Mouse (Mus musculus) brain, adult 2 months (tissue): ENCODE measurements at regions not wholly inside any gene's neighbourhood (a gene's known extent, or its start where the extent isn't known, plus 50 kb on each side); places are given as distances from the start of the nearest gene placed in this dataset.

Experiments used
- DNase-seq: peaks from one replicate; pipeline ENCODE4 v3.0.0; 2011; ENCODE audit warnings: low read depth, low spot score

- peak; percentile 1 for DNase-seq
Measured at GRCm38 (mm10) chr16:46331336-46331735, 167.0 kb downstream of the Nectin3 start.

DNA sequence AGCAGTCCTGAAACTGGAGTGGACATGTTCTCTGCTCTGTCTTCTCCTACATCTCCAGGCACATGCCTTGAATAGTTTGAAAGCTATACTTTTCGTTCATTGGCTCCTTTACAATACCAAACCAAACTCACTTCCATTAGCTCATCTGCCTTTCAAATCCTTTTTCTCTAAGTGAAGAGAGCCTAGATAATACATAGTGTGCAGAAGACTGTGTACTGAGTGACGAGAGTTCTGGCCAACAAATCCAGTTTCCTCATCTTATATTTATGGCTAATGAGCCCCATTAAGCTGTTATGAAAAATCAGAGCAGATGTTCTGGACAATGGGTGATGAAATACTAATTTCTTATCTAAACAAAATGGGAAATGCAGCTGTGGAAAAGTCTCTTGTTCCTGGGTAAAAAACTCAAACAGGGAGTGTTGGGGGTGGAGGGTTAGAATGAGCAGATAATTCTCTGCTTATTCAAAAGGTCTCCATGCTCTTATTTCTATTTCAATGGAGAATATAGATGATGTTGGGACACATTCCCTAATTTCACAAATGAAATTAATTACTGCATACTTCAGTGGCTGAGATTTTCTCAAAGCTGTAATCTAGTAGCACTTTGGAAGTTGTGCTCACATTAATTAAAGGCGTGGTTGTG is 144.3 kb upstream of the Gm4737 start:
- peak; percentile 5 for DNase-seq

- peak; percentile 36 for DNase-seq
Measured at GRCm38 (mm10) chr16:46297192-46297591, 142.3 kb upstream of the Gm4737 start.

- DNase-seq = peak; percentile 8
Measured at GRCm38 (mm10) chr16:46296412-46296811, 141.5 kb upstream of the Gm4737 start.

GRCm38 (mm10) chr16:46293831-46294230 is 139.0 kb upstream of the Gm4737 start:
- peak; percentile 4 for DNase-seq

GRCm38 (mm10) chr16:46291067-46291833 is 136.4 kb upstream of the Gm4737 start:
- DNase-seq = no peak

GRCm38 (mm10) chr16:46290199-46290598 is 135.3 kb upstream of the Gm4737 start:
- DNase-seq = peak; percentile 81

- DNase-seq = no peak
Measured at GRCm38 (mm10) chr16:46267533-46267932, 112.7 kb upstream of the Gm4737 start.

DNA sequence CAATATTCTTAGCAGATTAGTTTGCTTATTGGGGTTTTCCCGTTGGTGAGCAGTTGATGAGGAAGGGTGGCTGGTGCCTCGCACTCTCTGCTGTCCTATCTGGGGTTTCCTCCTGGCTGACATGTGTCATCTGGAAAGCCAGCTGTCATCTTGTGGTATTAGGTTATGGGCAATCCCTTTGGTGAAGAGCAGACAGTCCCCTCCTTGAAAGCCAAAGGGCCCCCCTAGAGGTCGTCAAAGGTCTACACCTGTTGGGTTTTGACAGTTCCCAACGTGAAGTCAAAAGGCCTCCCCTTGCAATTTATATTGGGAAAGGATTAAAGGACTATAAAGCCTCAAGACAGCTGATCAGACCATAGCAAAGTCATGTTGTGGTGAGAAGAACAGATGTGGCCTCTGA is 96.8 kb upstream of the Gm4737 start:
- no peak for DNase-seq

DNA sequence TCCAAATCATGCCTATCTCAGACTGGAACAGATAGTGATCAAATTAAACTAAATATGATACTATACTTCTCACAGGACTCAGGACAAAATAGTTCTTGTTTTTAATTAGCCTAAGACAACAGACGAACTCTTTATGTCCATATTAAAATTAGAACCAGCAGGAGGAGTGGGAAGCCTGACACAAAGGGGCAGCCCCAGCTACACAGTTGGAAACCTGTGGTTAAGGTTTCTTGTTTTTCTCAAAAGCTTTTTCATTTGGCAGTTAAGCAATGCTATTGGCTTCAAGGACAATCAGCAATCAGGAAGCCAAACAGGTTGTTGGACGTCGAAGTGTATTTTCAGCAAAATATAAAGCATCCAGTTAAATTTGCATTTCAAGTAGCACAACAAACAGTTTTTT is 96.1 kb upstream of the Gm4737 start:
- no peak for DNase-seq

- DNase-seq = no peak
Measured at GRCm38 (mm10) chr16:46245598-46245997, 90.7 kb upstream of the Gm4737 start.

- DNase-seq = peak; percentile 31
Measured at GRCm38 (mm10) chr16:46228744-46229143, 73.9 kb upstream of the Gm4737 start.

DNA sequence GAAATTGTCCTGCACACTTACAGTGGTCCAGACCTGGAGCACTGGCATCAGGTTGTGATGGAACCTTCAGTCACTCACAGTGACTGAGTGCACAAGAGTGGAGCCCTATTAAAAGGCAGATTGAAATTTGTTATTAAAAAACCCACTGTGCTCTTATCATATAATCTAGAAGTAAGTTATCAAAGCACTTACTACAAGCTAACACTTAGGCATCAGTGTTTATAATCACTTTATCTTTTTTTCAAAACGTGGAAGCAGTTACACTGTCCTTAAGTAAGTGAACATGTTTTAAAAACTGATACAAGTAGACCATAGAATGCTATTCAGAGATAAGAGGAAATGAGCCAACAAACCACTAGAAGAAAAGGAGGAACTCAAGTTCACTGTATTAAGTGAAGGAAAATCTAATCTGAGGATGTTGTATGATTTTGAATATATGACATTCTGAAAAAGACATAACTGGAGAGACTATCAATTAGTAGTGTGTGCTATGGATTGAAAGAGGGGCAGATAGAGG is 68.3 kb upstream of the Gm4737 start:
- DNase-seq = no peak

DNA sequence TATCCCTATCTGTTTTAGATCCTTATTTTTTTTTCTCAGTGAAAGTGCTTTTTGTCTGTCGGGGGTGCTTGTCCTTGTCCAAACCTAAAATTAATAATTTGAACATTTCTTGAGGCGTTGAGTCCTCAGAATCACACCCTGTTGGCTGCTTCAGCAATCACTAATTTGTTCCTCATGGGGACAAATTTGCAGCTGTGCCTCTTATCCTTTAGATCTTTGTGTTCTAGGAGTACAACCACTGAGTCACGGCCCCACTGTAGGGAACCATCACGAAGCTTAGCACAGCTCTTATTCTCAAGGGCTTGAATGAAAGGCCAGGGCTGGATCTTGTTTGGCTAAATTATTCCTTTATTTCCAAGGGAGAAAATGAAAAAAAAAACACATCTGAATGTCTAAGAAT is 57.6 kb upstream of the Gm4737 start:
- DNase-seq = peak; percentile 4

DNA sequence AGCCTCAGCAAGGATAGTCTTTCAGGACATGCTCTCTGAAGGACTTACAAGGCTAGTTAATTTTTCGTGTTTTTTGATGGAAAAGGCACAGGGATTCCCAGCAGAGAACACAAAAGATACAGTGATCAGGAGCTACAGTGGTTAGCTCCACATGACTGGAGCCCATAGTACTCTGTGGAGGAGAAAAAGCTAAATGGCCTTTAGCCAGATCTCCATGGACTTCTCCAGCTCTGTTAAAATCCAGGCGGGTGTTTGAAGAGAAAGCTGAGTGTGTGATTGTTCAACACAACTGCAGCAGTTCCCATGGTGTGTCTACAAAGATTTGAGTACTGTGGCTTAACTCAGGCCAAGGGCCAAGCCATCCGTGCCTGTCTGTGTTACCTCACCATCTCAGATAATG is 57.0 kb upstream of the Gm4737 start:
- no peak for DNase-seq

- no peak for DNase-seq
Measured at GRCm38 (mm10) chr16:46205114-46205513, 50.2 kb upstream of the Gm4737 start.
